Mouse (Mus musculus) kidney, postnatal 36 days (tissue): ENCODE results near the gene Pitpnc1.

ENCODE experiments used
- DNase-seq, 2 experiments: peaks; one replicate each; pipeline ENCODE4 v3.0.0; 2021 to 2022; ENCODE audit warnings: mixed read lengths in 2 of 2

The Pitpnc1 gene

GRCm38 (mm10) chr11:107405606-107406333, 64.7 kb downstream of the Pitpnc1 start:
- DNase-seq, result peak; percentile 37

- DNase-seq, result peak; percentile 41 to 74
These were observed 67.2 kb downstream of the Pitpnc1 start for GRCm38 (mm10) chr11:107403309-107403708.

GRCm38 (mm10) chr11:107401839-107402590, 68.5 kb downstream of the Pitpnc1 start:
- DNase-seq, result no peak

- DNase-seq, result peak; percentile 44 to 57
These were observed 69.7 kb downstream of the Pitpnc1 start for GRCm38 (mm10) chr11:107400826-107401225.

GRCm38 (mm10) chr11:107400005-107400404, 70.5 kb downstream of the Pitpnc1 start:
- DNase-seq, result peak; percentile 81 to 85

- DNase-seq, result peak; percentile 36 to 49
These were observed 73.0 kb downstream of the Pitpnc1 start for GRCm38 (mm10) chr11:107397326-107397998.

- DNase-seq, result no peak
These were observed 76.3 kb downstream of the Pitpnc1 start for GRCm38 (mm10) chr11:107394245-107394644.

GRCm38 (mm10) chr11:107393828-107394165, 76.7 kb downstream of the Pitpnc1 start:
- DNase-seq, result no peak

- DNase-seq, result peak; percentile 42 to 52
These were observed 77.2 kb downstream of the Pitpnc1 start for GRCm38 (mm10) chr11:107393154-107393827.

- no peak for DNase-seq
These were observed 80.0 kb downstream of the Pitpnc1 start for GRCm38 (mm10) chr11:107390540-107390939.

- no peak for DNase-seq
These were observed 80.5 kb downstream of the Pitpnc1 start for GRCm38 (mm10) chr11:107390001-107390400.

GRCm38 (mm10) chr11:107386481-107386880, 84.0 kb downstream of the Pitpnc1 start:
- no peak for DNase-seq

GRCm38 (mm10) chr11:107385306-107385705, 85.2 kb downstream of the Pitpnc1 start:
- DNase-seq, result peak; percentile 55 to 82

- no peak for DNase-seq
These were observed 86.5 kb downstream of the Pitpnc1 start for GRCm38 (mm10) chr11:107383985-107384384.

GRCm38 (mm10) chr11:107379965-107380364, 90.5 kb downstream of the Pitpnc1 start:
- peak; percentile 76 to 86 for DNase-seq

- DNase-seq, result peak; percentile 94 to 96
These were observed 91.2 kb downstream of the Pitpnc1 start for GRCm38 (mm10) chr11:107379089-107379845.

GRCm38 (mm10) chr11:107377326-107377725, 93.2 kb downstream of the Pitpnc1 start:
- DNase-seq, result peak; percentile 65 to 69

- peak in 1 of 2 experiments; percentile 38 for DNase-seq
These were observed 94.2 kb downstream of the Pitpnc1 start for GRCm38 (mm10) chr11:107376272-107376671.

GRCm38 (mm10) chr11:107375816-107376215, 94.7 kb downstream of the Pitpnc1 start:
- DNase-seq, result peak in 1 of 2 experiments; percentile 54

- no peak for DNase-seq
These were observed 96.9 kb downstream of the Pitpnc1 start for GRCm38 (mm10) chr11:107373569-107373968.

GRCm38 (mm10) chr11:107373154-107373553, 97.3 kb downstream of the Pitpnc1 start:
- DNase-seq, result no peak

GRCm38 (mm10) chr11:107372688-107373087, 97.8 kb downstream of the Pitpnc1 start:
- DNase-seq, result no peak
